Mouse (Mus musculus) hindbrain, postnatal 0 days (tissue): ENCODE results near the gene Stim1. TPM values are rescaled to one million over a fixed set of nuclear protein-coding genes. Genes with fewer than 3 reads are reported as not detected.

ENCODE experiments used
- ATAC-seq: fragments of 200-750 bp; cut with Nextera tagmentation; 2 replicates; pipeline ENCODE4 v1.8.0; 2017; ENCODE audit warnings: mild to moderate bottlenecking, moderate TSS enrichment, moderate library complexity
- DNase-seq: peaks from one replicate; pipeline ENCODE4 v3.0.0-alpha.2; 2015; ENCODE audit warnings: low spot score
- H3K27ac ChIP-seq: fragments of 300-500 bp; sonication (generic); 2 replicates; pipeline ENCODE4 v1.5.1; 2014; ENCODE audit warnings: mild to moderate bottlenecking
- H3K27me3 ChIP-seq: fragments of 300-500 bp; sonication (generic); 2 replicates; pipeline ENCODE4 v1.6.1; 2014; ENCODE audit warnings: low read length, mixed read lengths; ENCODE audit not compliant: insufficient read depth
- H3K36me3 ChIP-seq: fragments of 300-500 bp; sonication (generic); 2 replicates; pipeline ENCODE4 v1.6.1; 2014; ENCODE audit warnings: low read length, mixed read lengths; ENCODE audit not compliant: insufficient read depth
- H3K4me1 ChIP-seq: fragments of 300-500 bp; sonication (generic); 2 replicates; pipeline ENCODE4 v1.6.1; 2014; ENCODE audit warnings: antibody characterized with exemption, low read length, mixed read lengths; ENCODE audit not compliant: insufficient read depth
- H3K4me2 ChIP-seq: fragments of 300-500 bp; sonication (generic); 2 replicates; pipeline ENCODE4 v1.6.1; 2014; ENCODE audit warnings: low read depth, mild to moderate bottlenecking, low read length, moderate library complexity, mixed read lengths
- H3K4me3 ChIP-seq: fragments of 300-500 bp; sonication (generic); 2 replicates; pipeline ENCODE4 v1.5.1; 2014; ENCODE audit warnings: low read length
- H3K9ac ChIP-seq: fragments of 300-500 bp; sonication (generic); replicated peaks from 2 replicates; pipeline ENCODE4 v1.6.1; 2014; ENCODE audit warnings: mild to moderate bottlenecking, low read length, moderate library complexity, mixed read lengths
- H3K9me3 ChIP-seq: fragments of 300-500 bp; sonication (generic); 2 replicates; pipeline ENCODE4 v1.6.1; 2016; ENCODE audit warnings: low read length, mixed read lengths
- CTCF ChIP-seq: IDR thresholded peaks from 2 replicates; pipeline ENCODE4 v1.5.1; 2016; ENCODE audit warnings: antibody characterized with exemption, control low read depth, low read depth
- WGBS: fragments of 180-500 bp; shearing (Covaris S2); extraction: QIAGEN DNeasy Blood & Tissue Kit; methylation state at CpG from one replicate; pipeline ENCODE4 v1.1.7; 2014; 5-methylcytosine and 5-hydroxymethylcytosine counted together
- polyA plus RNA-seq: library from polyadenylated mRNA; unstranded; fragments of >200 nt; fragmentation: Nextera tagmentation; extraction: Ambion mirVana; gene quantifications from 2 replicates; pipeline ENCODE4 v1.2.1, GENCODE M21; 2015
- total RNA-seq: library from RNA; depleted of rRNA; stranded (reverse); fragments of >200 nt; gene quantifications from 2 replicates; pipeline ENCODE4 v1.2.3, GENCODE M21; 2014; rRNA removed

Stim1 gene
- total RNA-seq (32.9 and 34.6 TPM in 2 replicates), polyA plus RNA-seq (17.5 and 17.9 TPM in 2 replicates)

DNA sequence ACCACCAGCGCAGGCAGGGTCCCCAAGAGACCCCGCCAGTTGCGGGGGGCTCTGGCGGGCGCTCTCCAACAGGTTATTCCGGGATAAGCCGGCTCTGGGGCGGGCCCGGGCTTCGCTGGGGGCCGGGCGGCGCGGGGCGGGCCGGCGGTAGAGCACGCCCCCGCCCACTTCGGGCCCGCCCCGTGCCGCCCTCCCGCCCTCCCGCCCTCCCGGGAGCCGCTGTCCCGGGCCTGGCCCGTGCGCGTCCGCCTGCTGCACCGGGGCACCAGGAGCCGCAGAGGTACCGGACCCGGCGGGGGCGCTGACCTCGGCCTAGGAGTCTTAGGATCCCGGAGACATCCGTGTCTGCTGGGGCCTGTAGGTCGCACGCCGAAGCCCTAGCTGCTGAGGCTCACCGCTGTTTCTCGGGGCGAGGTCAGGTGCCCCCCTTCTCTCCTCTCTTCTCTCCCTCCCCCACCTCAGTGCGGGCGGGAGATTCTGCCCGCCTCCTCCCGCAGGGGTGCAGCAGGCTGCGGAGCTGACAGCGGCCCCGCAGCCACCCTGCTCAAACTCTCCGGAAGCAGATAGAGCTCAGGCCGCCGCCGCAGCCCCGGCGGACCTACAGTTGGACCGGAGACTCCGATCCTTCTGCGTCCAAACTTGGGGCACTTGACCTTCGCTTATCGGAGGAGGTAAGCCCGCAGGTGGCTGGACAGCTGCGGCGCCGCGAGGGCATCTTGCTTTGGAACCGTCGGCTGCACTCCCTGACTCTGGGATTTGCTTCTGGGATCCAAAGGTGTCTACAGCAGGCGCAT is at the start of gene Stim1:
TSS of gene Stim1 (plus strand) at position 206 of the 794 bp plus-strand sequence.
- Histone ChIP-seq H3K4me2 (peak within 1 kb of the TSS; percentile 88), H3K9ac (peak within 1 kb of the TSS; percentile 68), H3K9me3 (no peaks in the 10 kb centered on the region), H3K27ac (peak within 1 kb of the TSS; percentile 65), H3K27me3 (no peaks in the 10 kb centered on the region), H3K36me3 (no peaks in the 10 kb centered on the region), H3K4me1 (peaks cover 20% of the 10 kb centered on the region), H3K4me3 (peak within 1 kb of the TSS; percentile 86)
- ATAC-seq (peak; percentile 87), DNase-seq (peak; percentile 66)
- under 1% methylated on average over 41 of the region's 73 CpGs for WGBS
- TF ChIP-seq CTCF = no peak

DNA sequence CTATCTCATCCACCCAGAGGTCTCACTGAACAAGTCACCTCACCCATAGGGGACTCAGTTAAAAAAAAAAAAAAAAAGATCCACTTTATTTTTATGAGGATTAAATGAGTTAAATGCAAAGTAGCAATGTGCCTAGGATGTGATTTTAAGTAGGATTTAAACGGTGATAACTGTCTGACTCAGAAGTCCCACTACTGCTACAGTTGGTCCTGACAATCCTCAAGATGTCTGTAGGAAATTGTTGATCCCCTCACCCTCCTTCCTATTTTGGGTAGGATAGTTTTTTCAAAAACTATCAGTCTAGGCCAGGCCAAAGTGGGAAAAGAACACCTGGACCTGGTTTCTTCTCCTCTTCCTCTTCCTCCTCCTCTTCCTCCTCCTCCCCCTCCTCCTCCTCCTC is 45.7 kb upstream of the Stim1 start:
- H3K27ac ChIP-seq = no peak overlapping the region
- DNase-seq (no peak), ATAC-seq (no peak)
- no peak overlapping the region for H3K9ac ChIP-seq
- WGBS = 59% methylated on average over 1 of the region's 1 CpGs
- no peak overlapping the region for H3K4me3 ChIP-seq
- peak overlapping the region; percentile 92 for H3K4me2 ChIP-seq
- H3K9me3 ChIP-seq = no peaks in the 10 kb centered on the region
- no peak for TF ChIP-seq CTCF
- no peaks in the 10 kb centered on the region for H3K27me3 ChIP-seq
- no peaks in the 10 kb centered on the region; the same call in 1 of the 2 replicates for H3K36me3 ChIP-seq
- no peaks in the 10 kb centered on the region; the same call in 1 of the 2 replicates for H3K4me1 ChIP-seq

DNA sequence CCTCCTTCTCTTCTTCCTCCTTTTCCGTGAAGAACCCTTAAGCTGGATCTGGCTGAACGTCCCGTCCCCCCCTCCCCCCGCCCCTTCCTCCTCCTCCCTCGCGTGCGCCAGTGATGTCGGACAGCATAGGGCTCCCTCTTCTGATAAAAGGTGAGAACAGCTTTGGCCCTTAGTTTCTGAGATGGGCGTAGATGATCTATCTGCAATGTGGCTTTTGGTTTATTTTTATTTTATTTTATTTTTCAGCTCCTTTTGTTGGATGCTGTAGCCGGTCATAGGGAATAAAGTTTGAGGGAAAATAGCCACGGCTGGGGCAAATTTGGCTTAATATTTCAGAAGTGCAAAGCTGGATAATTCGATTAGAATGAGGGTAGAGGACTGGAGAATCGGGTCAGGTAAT is 45.3 kb upstream of the Stim1 start:
- under 1% methylated on average over 11 of the region's 13 CpGs for WGBS
- Histone ChIP-seq H3K27ac (peak overlapping the region; percentile 43; the same call in 1 of the 2 replicates), H3K4me2 (peak overlapping the region; percentile 92), H3K27me3 (no peaks in the 10 kb centered on the region), H3K4me3 (peak overlapping the region; percentile 73), H3K9me3 (no peaks in the 10 kb centered on the region), H3K4me1 (no peaks in the 10 kb centered on the region; the same call in 1 of the 2 replicates), H3K36me3 (no peaks in the 10 kb centered on the region; the same call in 1 of the 2 replicates), H3K9ac (peak overlapping the region; percentile 64)
- TF ChIP-seq CTCF = peak; percentile 60
- DNase-seq (peak; percentile 78), ATAC-seq (peak; percentile 71)

DNA sequence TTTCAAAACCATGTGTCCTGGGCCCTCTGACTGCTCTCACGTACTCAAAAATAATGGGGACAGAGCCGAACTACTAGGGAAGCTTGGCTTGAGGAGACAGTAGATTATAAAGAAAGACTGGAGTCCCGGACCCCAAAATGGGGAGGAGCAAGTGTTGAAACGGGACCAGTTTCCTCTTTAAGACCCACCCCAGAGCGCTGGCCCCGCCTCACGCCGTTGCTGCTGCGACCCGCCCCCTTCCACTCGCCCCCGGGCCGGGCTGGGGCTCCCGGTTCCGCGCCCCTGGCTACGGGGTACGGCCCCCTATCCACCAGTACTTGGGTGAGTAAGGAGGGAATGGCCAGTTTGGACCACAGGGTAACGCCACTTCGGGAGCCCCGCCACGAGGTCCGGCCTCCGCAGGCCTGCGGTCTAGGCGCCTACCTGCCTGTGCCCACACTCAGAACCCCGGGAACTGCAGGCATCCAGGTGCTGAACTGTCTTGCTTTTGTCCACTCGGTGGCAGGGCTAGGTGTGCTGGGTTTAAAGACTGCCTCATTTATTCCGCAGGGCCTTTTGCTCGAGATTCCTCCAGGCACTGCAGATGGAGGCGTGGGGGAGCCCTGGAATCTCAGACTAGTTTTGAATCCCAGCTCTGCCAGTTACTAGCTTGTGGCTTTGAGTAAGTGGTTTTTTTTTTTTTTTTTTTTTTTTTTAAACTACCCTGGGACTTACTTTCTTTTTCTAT is 44.6 kb upstream of the Stim1 start:
- H3K9ac ChIP-seq = peak overlapping the region; percentile 64
- peak overlapping the region; percentile 43 for H3K27ac ChIP-seq
- no peaks in the 10 kb centered on the region; the same call in 1 of the 2 replicates for H3K36me3 ChIP-seq
- DNase-seq (peak; percentile 72), ATAC-seq (peak; percentile 84)
- H3K27me3 ChIP-seq = no peaks in the 10 kb centered on the region
- H3K9me3 ChIP-seq = no peaks in the 10 kb centered on the region
- TF ChIP-seq CTCF = no peak
- peak overlapping the region; percentile 92 for H3K4me2 ChIP-seq
- WGBS = 1% methylated on average over 30 of the region's 31 CpGs
- peak overlapping the region; percentile 73 for H3K4me3 ChIP-seq
- H3K4me1 ChIP-seq = no peaks in the 10 kb centered on the region; the same call in 1 of the 2 replicates

DNA sequence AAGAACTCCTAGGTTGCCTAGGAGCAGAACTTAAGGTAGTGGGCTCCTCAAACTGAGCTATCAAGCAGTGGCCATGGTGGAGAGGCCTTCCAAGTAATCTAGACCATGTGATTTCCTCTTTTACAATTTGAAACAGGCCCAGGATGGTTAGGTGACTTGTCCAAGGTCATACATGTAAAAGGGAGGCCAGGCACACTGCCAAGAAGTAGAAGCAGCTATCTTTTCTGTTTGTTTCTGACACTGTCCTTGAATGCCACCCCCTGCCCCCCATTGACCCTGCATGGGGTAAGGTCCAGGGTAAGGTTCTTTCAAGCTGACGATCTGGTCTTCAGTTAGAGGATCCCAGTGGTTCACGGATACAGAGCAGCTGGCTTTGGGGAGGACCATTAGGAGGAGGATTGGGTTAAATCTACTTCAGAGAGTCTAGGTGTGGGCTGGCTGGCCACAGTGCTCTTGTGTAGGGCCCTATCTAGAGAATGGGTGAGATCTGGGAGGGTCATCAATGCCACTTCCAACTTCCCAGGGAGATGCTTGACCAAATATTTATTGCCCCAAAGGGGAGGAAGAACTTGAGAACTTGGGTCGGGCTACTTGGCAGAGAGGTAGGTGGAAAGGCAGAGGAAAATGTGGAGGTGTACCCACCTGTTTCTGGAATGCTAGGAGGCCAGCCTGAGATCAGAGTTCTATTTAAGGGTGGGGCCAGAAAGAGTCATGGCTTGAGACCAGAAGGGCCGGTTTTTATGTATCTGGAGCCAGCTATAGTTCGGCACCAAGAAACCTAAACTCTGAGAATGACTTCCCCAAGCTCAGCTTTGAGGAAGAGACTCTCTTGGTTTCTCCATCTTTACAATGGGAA is 43.5 kb upstream of the Stim1 start:
- H3K27ac ChIP-seq = no peak overlapping the region
- H3K27me3 ChIP-seq = no peaks in the 10 kb centered on the region
- no peak overlapping the region for H3K9ac ChIP-seq
- H3K4me1 ChIP-seq = no peaks in the 10 kb centered on the region; the same call in 1 of the 2 replicates
- no peak overlapping the region for H3K4me3 ChIP-seq
- ATAC-seq (no peak), DNase-seq (no peak)
- H3K4me2 ChIP-seq = no peak overlapping the region
- no peak for TF ChIP-seq CTCF
- 88% methylated on average over 5 of the region's 5 CpGs for WGBS
- no peaks in the 10 kb centered on the region for H3K9me3 ChIP-seq
- no peaks in the 10 kb centered on the region; the same call in 1 of the 2 replicates for H3K36me3 ChIP-seq

DNA sequence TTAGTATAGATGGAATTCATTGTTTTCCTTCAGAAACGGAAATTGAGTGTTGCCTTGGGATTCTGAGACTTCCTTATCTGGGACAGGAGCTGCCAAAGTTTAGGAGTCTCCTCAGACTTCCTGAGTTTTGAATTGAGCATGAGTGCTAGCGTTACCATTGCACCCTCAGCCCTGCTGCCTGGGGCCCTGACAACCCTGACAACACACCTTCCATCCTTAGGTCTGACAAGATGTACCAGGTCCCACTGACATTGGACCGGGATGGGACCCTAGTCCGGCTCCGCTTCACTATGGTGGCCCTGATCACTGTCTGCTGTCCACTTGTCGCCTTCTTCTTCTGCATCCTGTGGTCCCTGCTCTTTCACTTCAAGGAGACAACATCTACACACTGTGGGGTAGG is 41.6 kb upstream of the Stim1 start:
- WGBS = 92% methylated on average over 6 of the region's 6 CpGs
- ATAC-seq = no peak
- H3K36me3 ChIP-seq = no peaks in the 10 kb centered on the region; the same call in 1 of the 2 replicates
- H3K4me2 ChIP-seq = no peak overlapping the region
- H3K9me3 ChIP-seq = no peaks in the 10 kb centered on the region
- no peaks in the 10 kb centered on the region for H3K27me3 ChIP-seq
- no peak for DNase-seq
- H3K9ac ChIP-seq = no peak overlapping the region
- H3K27ac ChIP-seq = no peak overlapping the region
- no peak overlapping the region for H3K4me3 ChIP-seq
- H3K4me1 ChIP-seq = no peaks in the 10 kb centered on the region; the same call in 1 of the 2 replicates
- no peak for TF ChIP-seq CTCF
